Mouse (Mus musculus) liver, embryonic 11.5 days (tissue): ENCODE measurements around the gene Pik3cd. TPM values are rescaled to one million over a fixed set of nuclear protein-coding genes. Genes with fewer than 3 reads are reported as not detected.

Experiments
- ATAC-seq: fragments of 200-750 bp; cut with Nextera tagmentation; replicated peaks from 2 replicates; pipeline ENCODE4 v1.8.0; 2017; ENCODE audit warnings: moderate number of reproducible peaks, mild to moderate bottlenecking, moderate TSS enrichment, moderate library complexity; ENCODE audit not compliant: low FRiP score
- DNase-seq: peaks from one replicate; pipeline ENCODE4 v3.0.0-alpha.2; 2017; ENCODE audit warnings: low spot score
- H3K27ac ChIP-seq: fragments of 300-500 bp; sonication (generic); 2 replicates; pipeline ENCODE4 v1.5.1; 2014; ENCODE audit warnings: mild to moderate bottlenecking, low read depth, low read length, control low read depth
- H3K27me3 ChIP-seq: fragments of 300-500 bp; sonication (generic); replicated peaks from 2 replicates; pipeline ENCODE4 v1.6.1; 2014; ENCODE audit warnings: low read length, mixed read lengths; ENCODE audit not compliant: control insufficient read depth, insufficient read depth
- H3K36me3 ChIP-seq: fragments of 300-500 bp; sonication (generic); 2 replicates; pipeline ENCODE4 v1.6.1; 2014; ENCODE audit warnings: mild to moderate bottlenecking, low read length, moderate library complexity, mixed read lengths; ENCODE audit not compliant: control insufficient read depth, insufficient read depth
- H3K4me1 ChIP-seq: fragments of 300-500 bp; sonication (generic); replicated peaks from 2 replicates; pipeline ENCODE4 v1.6.1; 2014; ENCODE audit warnings: low read length, mixed read lengths; ENCODE audit not compliant: control insufficient read depth, insufficient read depth
- H3K4me2 ChIP-seq: fragments of 300-500 bp; sonication (generic); 2 replicates; pipeline ENCODE4 v1.6.1; 2014; ENCODE audit warnings: mild to moderate bottlenecking, control low read depth, moderate library complexity
- H3K4me3 ChIP-seq: fragments of 300-500 bp; sonication (generic); 2 replicates; pipeline ENCODE4 v1.5.1; 2014; ENCODE audit warnings: low read depth, low read length, control low read depth
- H3K9ac ChIP-seq: fragments of 300-500 bp; sonication (generic); 2 replicates; pipeline ENCODE4 v1.6.1; 2014; ENCODE audit warnings: low read depth, low read length, control low read depth
- H3K9me3 ChIP-seq: fragments of 300-500 bp; sonication (generic); 2 replicates; pipeline ENCODE4 v1.6.1; 2016; ENCODE audit warnings: low read length, inconsistent platforms, mixed read lengths; ENCODE audit not compliant: control insufficient read depth
- WGBS: fragments of 180-500 bp; shearing (Covaris S2); extraction: QIAGEN DNeasy Blood & Tissue Kit; methylation state at CpG from one replicate; pipeline ENCODE4 v1.1.7; 2014; 5-methylcytosine and 5-hydroxymethylcytosine counted together
- polyA plus RNA-seq: library from polyadenylated mRNA; unstranded; fragments of >200 nt; fragmentation: Nextera tagmentation; extraction: Ambion mirVana; gene quantifications from 2 replicates; pipeline ENCODE4 v1.2.1, GENCODE M21; 2014

Pik3cd gene
- polyA plus RNA-seq, 1 experiment from 2014 or later, result 12.6 TPM

- no peak for DNase-seq
- ATAC-seq, result no peak
- H3K9me3 ChIP-seq, result no peaks in the 10 kb centered on the region
- H3K36me3 ChIP-seq, result no peaks in the 10 kb centered on the region
- H3K4me2 ChIP-seq, result no peak overlapping the region
- H3K27me3 ChIP-seq, result no peaks in the 10 kb centered on the region; the same call in 1 of the 2 replicates
- no peak overlapping the region for H3K4me3 ChIP-seq
- H3K4me1 ChIP-seq, result peaks cover 3% of the 10 kb centered on the region
- H3K27ac ChIP-seq, result no peak overlapping the region
- WGBS, result 74% methylated on average over 11 of the region's 11 CpGs
- H3K9ac ChIP-seq, result no peak overlapping the region
Measured at GRCm38 (mm10) chr4:149684841-149685623, 17.3 kb downstream of the Pik3cd start.

GRCm38 (mm10) chr4:149683875-149684274 lies 18.5 kb downstream of the Pik3cd start:
- H3K4me3 ChIP-seq, result no peak overlapping the region
- H3K27me3 ChIP-seq, result no peaks in the 10 kb centered on the region; the same call in 1 of the 2 replicates
- H3K4me1 ChIP-seq, result no peaks in the 10 kb centered on the region
- DNase-seq (no peak), ATAC-seq (no peak)
- no peaks in the 10 kb centered on the region for H3K9me3 ChIP-seq
- no peak overlapping the region for H3K4me2 ChIP-seq
- H3K9ac ChIP-seq, result no peak overlapping the region
- no peaks in the 10 kb centered on the region for H3K36me3 ChIP-seq
- WGBS, result 36% methylated on average over 7 of the region's 7 CpGs
- no peak overlapping the region for H3K27ac ChIP-seq

- Histone ChIP-seq H3K4me1 (peaks cover 9% of the 10 kb centered on the region; the same call in 1 of the 2 replicates), H3K9ac (no peak overlapping the region), H3K27me3 (peaks cover 7% of the 10 kb centered on the region), H3K4me2 (no peak overlapping the region), H3K9me3 (no peaks in the 10 kb centered on the region), H3K27ac (no peak overlapping the region), H3K36me3 (no peaks in the 10 kb centered on the region), H3K4me3 (no peak overlapping the region)
- ATAC-seq (no peak), DNase-seq (no peak)
- WGBS, result 69% methylated on average over 11 of the region's 11 CpGs
Measured at GRCm38 (mm10) chr4:149679056-149679770, 23.2 kb downstream of the Pik3cd start.

- Histone ChIP-seq H3K4me3 (no peak overlapping the region), H3K27me3 (peaks cover 9% of the 10 kb centered on the region), H3K27ac (no peak overlapping the region), H3K4me2 (no peak overlapping the region), H3K9ac (no peak overlapping the region), H3K36me3 (no peaks in the 10 kb centered on the region), H3K9me3 (no peaks in the 10 kb centered on the region), H3K4me1 (peaks cover 9% of the 10 kb centered on the region; the same call in 1 of the 2 replicates)
- ATAC-seq (no peak), DNase-seq (no peak)
- WGBS, result 73% methylated on average over 1 of the region's 1 CpGs
Measured at GRCm38 (mm10) chr4:149678006-149678405, 24.4 kb downstream of the Pik3cd start.

- Histone ChIP-seq H3K27me3 (peaks cover 9% of the 10 kb centered on the region), H3K9me3 (no peaks in the 10 kb centered on the region), H3K4me3 (peak overlapping the region; percentile 62), H3K36me3 (no peaks in the 10 kb centered on the region), H3K9ac (peak overlapping the region; percentile 60), H3K4me2 (peak overlapping the region; percentile 98), H3K4me1 (peaks cover 9% of the 10 kb centered on the region; the same call in 1 of the 2 replicates), H3K27ac (no peak overlapping the region)
- ATAC-seq, result peak; percentile 93
- DNase-seq, result peak; percentile 89
- 10% methylated on average over 60 of the region's 60 CpGs for WGBS
Measured at GRCm38 (mm10) chr4:149675378-149676261, 26.8 kb downstream of the Pik3cd start.

- H3K27ac ChIP-seq, result no peak overlapping the region
- H3K9me3 ChIP-seq, result no peaks in the 10 kb centered on the region
- peak overlapping the region; percentile 98 for H3K4me2 ChIP-seq
- no peak for DNase-seq
- 40% methylated on average over 8 of the region's 8 CpGs for WGBS
- no peaks in the 10 kb centered on the region for H3K36me3 ChIP-seq
- H3K4me1 ChIP-seq, result peaks cover 9% of the 10 kb centered on the region; the same call in 1 of the 2 replicates
- H3K27me3 ChIP-seq, result peaks cover 9% of the 10 kb centered on the region
- no peak overlapping the region for H3K9ac ChIP-seq
- ATAC-seq, result no peak
- H3K4me3 ChIP-seq, result peak overlapping the region; percentile 62
Measured at GRCm38 (mm10) chr4:149674814-149675377, 27.5 kb downstream of the Pik3cd start.

- ATAC-seq (no peak), DNase-seq (no peak)
- H3K4me2 ChIP-seq, result no peak overlapping the region
- peaks cover 9% of the 10 kb centered on the region; the same call in 1 of the 2 replicates for H3K4me1 ChIP-seq
- H3K27me3 ChIP-seq, result peaks cover 9% of the 10 kb centered on the region
- 91% methylated on average over 5 of the region's 5 CpGs for WGBS
- H3K9me3 ChIP-seq, result no peaks in the 10 kb centered on the region
- H3K36me3 ChIP-seq, result no peaks in the 10 kb centered on the region
- H3K9ac ChIP-seq, result no peak overlapping the region
- H3K4me3 ChIP-seq, result no peak overlapping the region
- no peak overlapping the region for H3K27ac ChIP-seq
Measured at GRCm38 (mm10) chr4:149672747-149673146, 29.6 kb downstream of the Pik3cd start.

- 97% methylated on average over 6 of the region's 6 CpGs for WGBS
- Histone ChIP-seq H3K9me3 (no peaks in the 10 kb centered on the region), H3K4me1 (peaks cover 6% of the 10 kb centered on the region; the same call in 1 of the 2 replicates), H3K36me3 (no peaks in the 10 kb centered on the region), H3K4me3 (no peak overlapping the region), H3K4me2 (no peak overlapping the region), H3K9ac (no peak overlapping the region), H3K27me3 (peaks cover 9% of the 10 kb centered on the region), H3K27ac (no peak overlapping the region)
- ATAC-seq, result no peak
- no peak for DNase-seq
Measured at GRCm38 (mm10) chr4:149671175-149671574, 31.2 kb downstream of the Pik3cd start.
